Mouse (Mus musculus) forebrain, embryonic 16.5 days (tissue): ENCODE results near the gene Mymx. TPM values are rescaled to one million over a fixed set of nuclear protein-coding genes. Genes with fewer than 3 reads are reported as not detected.
A peak's percentile ranks its signal among the peaks of the same experiment; 100 is the strongest.

ENCODE experiments used
- ATAC-seq: fragments of 200-750 bp; cut with Nextera tagmentation; 2 replicates; pipeline ENCODE4 v1.8.0; 2017; ENCODE audit warnings: mild to moderate bottlenecking, moderate library complexity
- H3K27ac ChIP-seq: fragments of 300-500 bp; sonication (generic); 2 replicates; pipeline ENCODE4 v1.5.1; 2014; ENCODE audit warnings: low read length, control low read depth
- H3K27me3 ChIP-seq: fragments of 300-500 bp; sonication (generic); replicated peaks from 2 replicates; pipeline ENCODE4 v1.6.1; 2014; ENCODE audit warnings: low read length; ENCODE audit not compliant: control insufficient read depth, insufficient read depth
- H3K36me3 ChIP-seq: fragments of 300-500 bp; sonication (generic); 2 replicates; pipeline ENCODE4 v1.6.1; 2014; ENCODE audit not compliant: control insufficient read depth, insufficient read depth
- H3K4me1 ChIP-seq: fragments of 300-500 bp; sonication (generic); replicated peaks from 2 replicates; pipeline ENCODE4 v1.6.1; 2014; ENCODE audit warnings: low read length; ENCODE audit not compliant: control insufficient read depth, insufficient read depth
- H3K4me2 ChIP-seq: fragments of 300-500 bp; sonication (generic); 2 replicates; pipeline ENCODE4 v1.6.1; 2014; ENCODE audit warnings: mild to moderate bottlenecking, low read length, control low read depth
- H3K4me3 ChIP-seq: fragments of 300-500 bp; sonication (generic); replicated peaks from 2 replicates; pipeline ENCODE4 v1.5.1; 2014; ENCODE audit warnings: mild to moderate bottlenecking, low read length, control low read depth
- H3K9ac ChIP-seq: fragments of 300-500 bp; sonication (generic); replicated peaks from 2 replicates; pipeline ENCODE4 v1.6.1; 2014; ENCODE audit warnings: low read depth, low read length, control low read depth
- H3K9me3 ChIP-seq: fragments of 300-500 bp; sonication (generic); 2 replicates; pipeline ENCODE4 v1.6.1; 2016; ENCODE audit warnings: low read length; ENCODE audit not compliant: control insufficient read depth
- WGBS: fragments of 180-500 bp; shearing (Covaris S2); extraction: QIAGEN DNeasy Blood & Tissue Kit; methylation state at CpG from one replicate; pipeline ENCODE4 v1.1.7; 2014; 5-methylcytosine and 5-hydroxymethylcytosine counted together
- polyA plus RNA-seq: library from polyadenylated mRNA; unstranded; fragments of >200 nt; fragmentation: Nextera tagmentation; extraction: Ambion mirVana; gene quantifications from 2 replicates; pipeline ENCODE4 v1.2.1, GENCODE M21; 2015

Mymx gene
- polyA plus RNA-seq, 1 experiment from 2014 or later: not detected

GRCm38 (mm10) chr17:45593479-45593878, 8.4 kb downstream of the Mymx start:
- Histone ChIP-seq H3K36me3 (no peaks in the 10 kb centered on the region), H3K9ac (0 out of 2 replicates have a peak overlapping the region, but pooled peaks have one; percentile 5), H3K4me3 (no peak overlapping the region), H3K4me1 (peaks cover 51% of the 10 kb centered on the region), H3K27me3 (no peaks in the 10 kb centered on the region), H3K9me3 (no peaks in the 10 kb centered on the region), H3K4me2 (peak overlapping the region; percentile 19), H3K27ac (no peak overlapping the region)
- no peak for ATAC-seq
- 21% methylated on average over 8 of the region's 8 CpGs for WGBS

- ATAC-seq: no peak
- no peak overlapping the region for H3K4me3 ChIP-seq
- no peaks in the 10 kb centered on the region for H3K9me3 ChIP-seq
- H3K27ac ChIP-seq: no peak overlapping the region
- H3K27me3 ChIP-seq: no peaks in the 10 kb centered on the region
- peak overlapping the region; percentile 3; the same call in 1 of the 2 replicates for H3K9ac ChIP-seq
- peak overlapping the region; percentile 30 for H3K4me2 ChIP-seq
- WGBS: 56% methylated on average over 8 of the region's 8 CpGs
- H3K36me3 ChIP-seq: no peaks in the 10 kb centered on the region
- H3K4me1 ChIP-seq: peaks cover 51% of the 10 kb centered on the region
Observed at GRCm38 (mm10) chr17:45592606-45593431, 9.1 kb downstream of the Mymx start.

- H3K36me3 ChIP-seq: peaks cover 3% of the 10 kb centered on the region; the same call in 1 of the 2 replicates
- H3K27me3 ChIP-seq: no peaks in the 10 kb centered on the region
- no peaks in the 10 kb centered on the region for H3K9me3 ChIP-seq
- H3K9ac ChIP-seq: peak overlapping the region; percentile 3; the same call in 1 of the 2 replicates
- peak overlapping the region; percentile 30 for H3K4me2 ChIP-seq
- WGBS: 50% methylated on average over 16 of the region's 16 CpGs
- peaks cover 47% of the 10 kb centered on the region for H3K4me1 ChIP-seq
- ATAC-seq: no peak
- no peak overlapping the region for H3K4me3 ChIP-seq
- no peak overlapping the region for H3K27ac ChIP-seq
Observed at GRCm38 (mm10) chr17:45591701-45592605, 9.9 kb downstream of the Mymx start.

GRCm38 (mm10) chr17:45590410-45590809, 11.5 kb downstream of the Mymx start:
- peaks cover 8% of the 10 kb centered on the region; the same call in 1 of the 2 replicates for H3K36me3 ChIP-seq
- H3K27ac ChIP-seq: no peak overlapping the region
- H3K27me3 ChIP-seq: no peaks in the 10 kb centered on the region
- H3K4me1 ChIP-seq: peaks cover 32% of the 10 kb centered on the region
- no peak overlapping the region for H3K4me2 ChIP-seq
- ATAC-seq: no peak
- no peak overlapping the region for H3K4me3 ChIP-seq
- H3K9ac ChIP-seq: no peak overlapping the region
- WGBS: 88% methylated on average over 6 of the region's 6 CpGs
- H3K9me3 ChIP-seq: no peaks in the 10 kb centered on the region

- no peak for ATAC-seq
- H3K27me3 ChIP-seq: no peaks in the 10 kb centered on the region
- H3K4me1 ChIP-seq: peaks cover 29% of the 10 kb centered on the region
- H3K9me3 ChIP-seq: no peaks in the 10 kb centered on the region
- H3K36me3 ChIP-seq: peaks cover 8% of the 10 kb centered on the region; the same call in 1 of the 2 replicates
- H3K4me3 ChIP-seq: no peak overlapping the region
- H3K27ac ChIP-seq: no peak overlapping the region
- WGBS: 92% methylated on average over 8 of the region's 8 CpGs
- no peak overlapping the region for H3K4me2 ChIP-seq
- no peak overlapping the region for H3K9ac ChIP-seq
Observed at GRCm38 (mm10) chr17:45589844-45590243, 12.1 kb downstream of the Mymx start.

GRCm38 (mm10) chr17:45589236-45589635, 12.7 kb downstream of the Mymx start:
- Histone ChIP-seq H3K36me3 (peaks cover 8% of the 10 kb centered on the region; the same call in 1 of the 2 replicates), H3K4me2 (no peak overlapping the region), H3K9me3 (no peaks in the 10 kb centered on the region), H3K27ac (no peak overlapping the region), H3K9ac (no peak overlapping the region), H3K4me3 (no peak overlapping the region), H3K4me1 (peaks cover 27% of the 10 kb centered on the region), H3K27me3 (no peaks in the 10 kb centered on the region)
- ATAC-seq: no peak
- WGBS: 100% methylated on average over 7 of the region's 7 CpGs

- no peak overlapping the region for H3K4me2 ChIP-seq
- peaks cover 23% of the 10 kb centered on the region for H3K4me1 ChIP-seq
- no peaks in the 10 kb centered on the region for H3K9me3 ChIP-seq
- 85% methylated on average over 7 of the region's 7 CpGs for WGBS
- no peaks in the 10 kb centered on the region for H3K27me3 ChIP-seq
- H3K36me3 ChIP-seq: peaks cover 8% of the 10 kb centered on the region; the same call in 1 of the 2 replicates
- H3K4me3 ChIP-seq: no peak overlapping the region
- no peak for ATAC-seq
- no peak overlapping the region for H3K27ac ChIP-seq
- H3K9ac ChIP-seq: no peak overlapping the region
Observed at GRCm38 (mm10) chr17:45588370-45588769, 13.5 kb downstream of the Mymx start.

GRCm38 (mm10) chr17:45586449-45586837, 15.5 kb downstream of the Mymx start:
- peaks cover 8% of the 10 kb centered on the region; the same call in 1 of the 2 replicates for H3K36me3 ChIP-seq
- no peak overlapping the region for H3K9ac ChIP-seq
- WGBS: 98% methylated on average over 3 of the region's 3 CpGs
- ATAC-seq: no peak
- H3K4me1 ChIP-seq: peaks cover 7% of the 10 kb centered on the region
- no peak overlapping the region for H3K4me3 ChIP-seq
- no peak overlapping the region for H3K27ac ChIP-seq
- H3K9me3 ChIP-seq: no peaks in the 10 kb centered on the region
- H3K27me3 ChIP-seq: no peaks in the 10 kb centered on the region
- H3K4me2 ChIP-seq: no peak overlapping the region
